Mouse (Mus musculus): ENCODE measurements around the gene Mad1l1. TPM values are rescaled to one million over a fixed set of nuclear protein-coding genes. Genes with fewer than 3 reads are reported as not detected.
"Not testable (repeated sequence)": the region's sequence is repeated elsewhere in the genome, so short reads cannot be mapped to it uniquely, and the experiment has no call there.

Mad1l1 gene
- polyA plus RNA-seq, 1 experiment from 2014 or later: 35.1 TPM

DNA sequence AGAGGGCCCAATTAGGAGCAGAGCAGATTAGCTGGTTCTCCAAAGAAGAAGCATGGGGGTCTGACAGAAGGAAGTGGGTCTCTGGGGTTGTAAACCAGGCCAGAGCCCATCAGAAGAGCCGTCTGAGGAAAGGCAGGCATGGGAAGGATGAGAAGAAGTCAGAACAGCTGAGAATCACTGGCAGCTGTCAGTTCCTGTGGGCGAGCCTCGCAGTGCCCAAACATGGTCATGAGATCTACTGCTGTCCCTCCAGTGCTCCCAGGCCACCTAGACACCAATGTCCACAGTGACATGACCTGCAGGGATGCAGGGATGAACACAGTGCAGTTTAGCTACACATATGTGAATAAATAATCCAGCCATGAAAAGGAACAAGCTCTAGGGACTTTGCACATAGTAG, 310.9 kb downstream of the Mad1l1 start:
- H3K4me2 ChIP-seq (replicated peaks; ENCODE audit: low read depth, low read length): no peak overlapping the region
- H3K9ac ChIP-seq (ENCODE audit: low read depth, low read length): no peak overlapping the region
- H3K36me3 ChIP-seq (ENCODE audit: control insufficient read depth, insufficient read depth, low read length): no peaks in the 10 kb centered on the region
- H3K9me3 ChIP-seq (ENCODE audit: control insufficient read depth, low read length): no peaks in the 10 kb centered on the region
- no peak for ATAC-seq (ENCODE audit: low FRiP score)
- H3K4me1 ChIP-seq (replicated peaks; ENCODE audit: control insufficient read depth, insufficient read depth, low read length): no peaks in the 10 kb centered on the region
- DNase-seq (ENCODE audit: low spot score): no peak
- no peak overlapping the region for H3K4me3 ChIP-seq (ENCODE audit: low read depth, low read length)
- no peaks in the 10 kb centered on the region for H3K27me3 ChIP-seq (ENCODE audit: control insufficient read depth, insufficient read depth, low read length)
- H3K27ac ChIP-seq (ENCODE audit: low read depth, low read length): no peak overlapping the region
- WGBS: 83% methylated on average over 3 of the region's 3 CpGs

DNA sequence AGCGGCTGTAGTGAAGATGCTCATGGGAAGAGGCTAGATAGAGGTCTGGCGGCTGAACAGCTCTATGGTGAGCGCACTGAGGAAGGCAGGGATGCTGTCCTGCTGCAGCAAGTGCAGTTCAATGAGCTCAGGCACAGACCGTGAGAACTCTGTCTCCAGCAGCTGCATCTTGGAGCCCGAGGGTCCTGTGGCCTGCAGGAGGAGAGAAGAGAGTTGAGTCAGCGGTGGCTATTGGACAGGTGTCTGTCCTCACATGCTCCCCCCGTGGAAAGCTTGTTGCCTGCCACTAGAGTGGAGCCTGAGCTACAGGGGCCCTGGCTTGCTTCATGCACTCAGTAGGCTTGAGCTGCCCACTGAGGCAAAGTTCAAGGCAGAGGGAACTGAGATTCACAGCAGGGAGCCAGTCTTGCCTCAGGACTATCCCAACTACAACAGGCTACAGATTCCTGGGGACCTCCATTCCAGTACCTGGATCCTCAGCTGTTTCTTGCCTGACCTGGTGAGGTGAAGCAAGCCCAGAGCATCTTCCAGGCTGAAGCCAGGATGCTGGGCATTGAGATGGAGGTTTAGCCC, 312.2 kb downstream of the Mad1l1 start:
- no peak overlapping the region for H3K9ac ChIP-seq (ENCODE audit: low read depth, low read length)
- H3K9me3 ChIP-seq (ENCODE audit: control insufficient read depth, low read length): no peaks in the 10 kb centered on the region
- DNase-seq (ENCODE audit: low spot score) (no peak), ATAC-seq (ENCODE audit: low FRiP score) (no peak)
- WGBS: 69% methylated on average over 7 of the region's 7 CpGs
- H3K4me3 ChIP-seq (ENCODE audit: low read depth, low read length): no peak overlapping the region
- no peaks in the 10 kb centered on the region for H3K4me1 ChIP-seq (replicated peaks; ENCODE audit: control insufficient read depth, insufficient read depth, low read length)
- H3K27ac ChIP-seq (ENCODE audit: low read depth, low read length): no peak overlapping the region
- no peak overlapping the region for H3K4me2 ChIP-seq (replicated peaks; ENCODE audit: low read depth, low read length)
- no peaks in the 10 kb centered on the region for H3K36me3 ChIP-seq (ENCODE audit: control insufficient read depth, insufficient read depth, low read length)
- no peaks in the 10 kb centered on the region for H3K27me3 ChIP-seq (ENCODE audit: control insufficient read depth, insufficient read depth, low read length)

DNA sequence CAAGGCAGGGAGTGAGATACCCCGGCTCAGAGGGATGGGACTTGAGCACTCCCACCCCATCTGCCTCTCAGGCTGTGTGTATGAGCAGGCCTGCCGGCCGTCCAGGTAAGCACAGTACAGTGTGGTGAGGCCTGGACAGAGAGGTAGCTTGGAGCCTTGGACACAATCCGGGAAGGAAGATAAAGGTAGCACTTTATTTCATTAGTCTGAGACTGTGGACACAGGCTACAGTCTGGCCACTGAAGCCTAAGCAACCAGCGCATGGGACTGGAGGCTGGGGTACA, 312.9 kb downstream of the Mad1l1 start:
- no peaks in the 10 kb centered on the region for H3K36me3 ChIP-seq (ENCODE audit: control insufficient read depth, insufficient read depth, low read length)
- no peaks in the 10 kb centered on the region for H3K9me3 ChIP-seq (ENCODE audit: control insufficient read depth, low read length)
- H3K4me1 ChIP-seq (replicated peaks; ENCODE audit: control insufficient read depth, insufficient read depth, low read length): no peaks in the 10 kb centered on the region
- no peak overlapping the region for H3K9ac ChIP-seq (ENCODE audit: low read depth, low read length)
- 82% methylated on average over 5 of the region's 5 CpGs for WGBS
- H3K27me3 ChIP-seq (ENCODE audit: control insufficient read depth, insufficient read depth, low read length): no peaks in the 10 kb centered on the region
- ATAC-seq (ENCODE audit: low FRiP score): no peak
- no peak for DNase-seq (ENCODE audit: low spot score)
- no peak overlapping the region for H3K4me2 ChIP-seq (replicated peaks; ENCODE audit: low read depth, low read length)
- H3K4me3 ChIP-seq (ENCODE audit: low read depth, low read length): no peak overlapping the region
- no peak overlapping the region for H3K27ac ChIP-seq (ENCODE audit: low read depth, low read length)

DNA sequence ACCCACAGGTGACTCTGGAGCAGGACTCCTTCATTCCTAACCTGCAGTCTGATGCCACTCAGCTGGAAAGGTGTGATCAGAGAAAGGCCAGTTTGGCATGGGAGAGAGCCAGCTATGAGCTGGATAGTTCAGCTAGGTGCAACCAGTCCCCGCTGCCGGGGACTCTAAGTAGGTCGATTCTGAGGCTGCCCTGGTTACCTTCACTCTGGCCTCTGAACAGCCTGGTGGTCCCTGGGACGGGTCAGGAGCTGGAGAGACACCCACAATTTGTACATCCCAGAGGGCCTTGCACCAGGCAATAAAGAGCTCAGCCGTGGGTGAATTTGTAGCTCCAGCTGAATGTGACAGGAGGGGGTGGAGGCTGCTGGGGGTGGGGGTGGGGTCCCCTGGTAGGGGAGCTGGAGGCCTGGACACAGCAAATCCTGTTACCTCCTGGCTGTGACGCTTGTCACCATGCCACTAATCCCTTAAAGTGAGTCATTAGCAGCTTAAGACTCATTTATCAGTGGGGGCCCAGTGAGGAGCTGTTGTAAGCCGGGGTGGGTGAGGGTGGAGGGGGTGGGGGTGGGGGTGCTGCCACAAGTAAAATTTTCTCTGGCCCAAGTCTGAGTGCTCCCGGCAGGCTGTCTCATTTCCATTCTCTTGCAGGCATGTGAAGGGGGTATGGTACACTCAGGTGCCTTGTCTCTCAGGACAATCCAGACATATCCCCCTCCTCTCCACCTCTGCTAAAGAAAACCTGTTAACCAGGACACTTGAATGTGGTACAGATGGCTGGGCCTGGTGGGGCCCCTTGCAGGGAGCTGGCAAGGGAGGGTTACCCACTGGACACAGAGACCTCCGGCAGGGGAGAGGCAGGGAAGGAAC, 313.5 kb downstream of the Mad1l1 start:
- no peak for ATAC-seq (ENCODE audit: low FRiP score)
- H3K27me3 ChIP-seq (ENCODE audit: control insufficient read depth, insufficient read depth, low read length): no peaks in the 10 kb centered on the region
- H3K9ac ChIP-seq (ENCODE audit: low read depth, low read length): no peak overlapping the region

DNA sequence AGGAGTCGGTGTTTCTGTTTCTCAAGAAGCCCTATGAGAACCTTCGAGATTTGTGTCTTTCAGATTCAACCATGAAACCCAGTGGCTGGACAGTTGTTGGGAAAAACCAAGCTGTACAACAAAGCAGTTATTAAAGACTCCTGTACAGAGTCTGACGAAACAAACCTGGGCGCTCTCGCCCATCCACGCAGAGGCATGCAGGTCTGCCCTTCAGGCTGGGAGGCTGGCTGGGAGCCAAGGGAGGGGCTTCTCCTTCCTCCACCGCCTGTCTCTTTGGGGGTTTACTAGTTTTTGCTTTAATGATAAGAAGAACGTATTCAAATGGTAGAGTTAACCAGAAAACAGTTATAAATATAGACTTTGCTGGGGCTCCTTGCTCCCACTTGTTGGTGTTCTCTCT, 314.5 kb downstream of the Mad1l1 start:
- H3K4me2 ChIP-seq (replicated peaks; ENCODE audit: low read depth, low read length): no peak overlapping the region
- no peaks in the 10 kb centered on the region for H3K36me3 ChIP-seq (ENCODE audit: control insufficient read depth, insufficient read depth, low read length)
- DNase-seq (ENCODE audit: low spot score) (no peak), ATAC-seq (ENCODE audit: low FRiP score) (no peak)
- H3K27me3 ChIP-seq (ENCODE audit: control insufficient read depth, insufficient read depth, low read length): no peaks in the 10 kb centered on the region
- H3K27ac ChIP-seq (ENCODE audit: low read depth, low read length): no peak overlapping the region
- no peaks in the 10 kb centered on the region for H3K4me1 ChIP-seq (replicated peaks; ENCODE audit: control insufficient read depth, insufficient read depth, low read length)
- no peak overlapping the region for H3K9ac ChIP-seq (ENCODE audit: low read depth, low read length)
- H3K4me3 ChIP-seq (ENCODE audit: low read depth, low read length): no peak overlapping the region
- H3K9me3 ChIP-seq (ENCODE audit: control insufficient read depth, low read length): no peaks in the 10 kb centered on the region
- 85% methylated on average over 8 of the region's 8 CpGs for WGBS

More for the DNA sequence above, 313.5 kb downstream of the Mad1l1 start:
- WGBS: 49% methylated on average over 9 of the region's 9 CpGs
- no peak for DNase-seq (ENCODE audit: low spot score)
- H3K4me1 ChIP-seq (replicated peaks; ENCODE audit: control insufficient read depth, insufficient read depth, low read length): no peaks in the 10 kb centered on the region
- no peak overlapping the region for H3K27ac ChIP-seq (ENCODE audit: low read depth, low read length)
- H3K36me3 ChIP-seq (ENCODE audit: control insufficient read depth, insufficient read depth, low read length): no peaks in the 10 kb centered on the region
- H3K4me3 ChIP-seq (ENCODE audit: low read depth, low read length): no peak overlapping the region
- H3K9me3 ChIP-seq (ENCODE audit: control insufficient read depth, low read length): no peaks in the 10 kb centered on the region
- H3K4me2 ChIP-seq (replicated peaks; ENCODE audit: low read depth, low read length): no peak overlapping the region

DNA sequence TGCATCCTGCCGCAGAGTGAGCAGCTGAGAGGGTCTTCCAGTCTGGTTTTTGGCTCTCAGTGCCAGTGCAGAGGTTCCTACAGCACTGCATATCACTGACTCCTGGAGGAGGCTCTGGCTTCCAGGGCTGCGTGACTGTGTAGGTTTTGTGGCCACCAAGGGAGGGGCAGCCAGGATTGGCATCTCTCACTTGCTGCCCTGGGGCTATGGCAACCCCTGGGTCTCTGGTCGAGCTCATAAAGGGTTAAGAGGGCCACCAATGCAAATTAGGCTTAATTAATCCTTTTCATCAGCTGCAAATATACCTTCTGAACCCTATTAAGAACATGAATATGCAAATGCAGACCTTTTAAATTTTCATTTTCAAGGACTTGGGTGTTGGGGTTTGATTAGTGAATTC, 318.8 kb downstream of the Mad1l1 start:
- DNase-seq (ENCODE audit: low spot score): no peak

DNA sequence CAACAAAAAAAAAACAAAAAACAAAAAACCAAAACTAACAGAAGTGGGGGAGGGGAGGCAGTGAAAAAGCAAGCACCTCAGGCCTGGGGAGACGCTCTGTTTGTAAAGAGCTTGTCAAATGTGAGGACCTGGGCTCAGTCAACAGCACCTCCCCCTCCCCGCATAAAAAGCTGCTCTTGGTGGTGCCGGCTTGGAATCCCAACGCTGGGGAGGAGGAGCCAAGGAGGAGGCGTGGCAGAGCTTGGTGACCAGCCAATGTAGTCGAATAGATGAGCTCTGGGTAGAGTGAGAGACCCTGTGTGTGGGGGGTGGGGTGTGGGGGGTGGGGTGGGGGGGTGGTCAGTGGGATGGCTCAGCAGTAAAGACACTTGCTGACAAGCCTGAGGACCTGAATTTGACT, 322.4 kb downstream of the Mad1l1 start:
- no peak overlapping the region for H3K4me3 ChIP-seq (ENCODE audit: low read depth, low read length)
- no peak for DNase-seq (ENCODE audit: low spot score)
- no peaks in the 10 kb centered on the region for H3K27me3 ChIP-seq (ENCODE audit: control insufficient read depth, insufficient read depth, low read length)
- ATAC-seq (ENCODE audit: low FRiP score): no peak
- no peaks in the 10 kb centered on the region for H3K36me3 ChIP-seq (ENCODE audit: control insufficient read depth, insufficient read depth, low read length)
- no peak overlapping the region for H3K4me2 ChIP-seq (replicated peaks; ENCODE audit: low read depth, low read length)
- no peaks in the 10 kb centered on the region for H3K9me3 ChIP-seq (ENCODE audit: control insufficient read depth, low read length)
- 32% methylated on average over 5 of the region's 6 CpGs for WGBS
- no peak overlapping the region for H3K27ac ChIP-seq (ENCODE audit: low read depth, low read length)
- no peaks in the 10 kb centered on the region for H3K4me1 ChIP-seq (replicated peaks; ENCODE audit: control insufficient read depth, insufficient read depth, low read length)
- no peak overlapping the region for H3K9ac ChIP-seq (ENCODE audit: low read depth, low read length)

More for the DNA sequence above, 318.8 kb downstream of the Mad1l1 start:
- Histone ChIP-seq H3K36me3 (ENCODE audit: control insufficient read depth, insufficient read depth, low read length) (no peaks in the 10 kb centered on the region), H3K27ac (ENCODE audit: low read depth, low read length) (no peak overlapping the region), H3K4me2 (replicated peaks; ENCODE audit: low read depth, low read length) (no peak overlapping the region), H3K9ac (ENCODE audit: low read depth, low read length) (no peak overlapping the region), H3K4me3 (ENCODE audit: low read depth, low read length) (no peak overlapping the region), H3K9me3 (ENCODE audit: control insufficient read depth, low read length) (no peaks in the 10 kb centered on the region), H3K27me3 (ENCODE audit: control insufficient read depth, insufficient read depth, low read length) (no peaks in the 10 kb centered on the region), H3K4me1 (replicated peaks; ENCODE audit: control insufficient read depth, insufficient read depth, low read length) (no peaks in the 10 kb centered on the region)
- 72% methylated on average over 3 of the region's 3 CpGs for WGBS
- no peak for ATAC-seq (ENCODE audit: low FRiP score)

DNA sequence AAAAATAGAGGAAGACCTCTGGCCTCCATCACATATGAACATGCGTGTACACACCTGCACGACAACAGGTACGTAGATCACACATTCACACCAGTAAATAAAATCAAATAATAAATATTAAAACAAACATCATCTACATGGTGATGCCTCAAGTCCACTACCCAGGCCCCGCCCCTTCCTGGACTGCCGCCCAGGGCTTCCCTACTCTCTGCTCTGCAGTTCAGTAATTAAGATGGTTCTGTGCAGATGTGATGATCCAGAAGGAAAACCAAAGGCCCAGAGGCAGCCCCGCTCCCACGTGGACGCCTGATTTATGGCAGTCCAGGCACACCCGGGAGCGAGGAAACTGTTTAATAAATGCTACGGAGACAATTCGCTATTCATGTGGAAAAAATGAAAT, 323.0 kb downstream of the Mad1l1 start:
- not testable (repeated sequence) for DNase-seq (ENCODE audit: low spot score); H3K4me2 ChIP-seq (replicated peaks; ENCODE audit: low read depth, low read length); H3K36me3 ChIP-seq (ENCODE audit: control insufficient read depth, insufficient read depth, low read length); H3K4me1 ChIP-seq (replicated peaks; ENCODE audit: control insufficient read depth, insufficient read depth, low read length); H3K9me3 ChIP-seq (ENCODE audit: control insufficient read depth, low read length); H3K4me3 ChIP-seq (ENCODE audit: low read depth, low read length); ATAC-seq (ENCODE audit: low FRiP score); H3K9ac ChIP-seq (ENCODE audit: low read depth, low read length); H3K27ac ChIP-seq (ENCODE audit: low read depth, low read length); H3K27me3 ChIP-seq (ENCODE audit: control insufficient read depth, insufficient read depth, low read length)
- 80% methylated on average over 11 of the region's 12 CpGs for WGBS

DNA sequence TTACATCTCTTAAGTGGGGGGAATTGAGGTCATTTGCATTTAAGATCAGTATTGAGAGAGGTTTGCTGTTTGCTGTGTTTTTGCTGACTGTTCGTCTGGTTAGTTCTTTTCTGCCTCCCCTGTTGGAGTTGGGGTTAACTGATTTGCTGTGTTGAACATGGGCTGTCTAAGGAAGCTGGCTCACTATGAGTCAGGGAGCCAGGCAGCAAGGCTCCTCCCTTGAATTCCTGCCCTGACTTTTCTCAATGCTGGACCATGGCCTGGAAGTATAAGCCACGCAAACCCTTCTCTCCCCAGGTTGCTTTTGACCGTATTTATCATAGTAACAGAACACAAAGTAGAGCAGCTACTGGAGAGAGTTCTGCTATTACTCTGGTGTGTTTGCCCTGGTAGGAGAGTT, 329.8 kb downstream of the Mad1l1 start:
- no peak overlapping the region for H3K4me3 ChIP-seq (ENCODE audit: low read depth, low read length)
- no peaks in the 10 kb centered on the region for H3K4me1 ChIP-seq (replicated peaks; ENCODE audit: control insufficient read depth, insufficient read depth, low read length)
- no peak overlapping the region for H3K27ac ChIP-seq (ENCODE audit: low read depth, low read length)
- H3K4me2 ChIP-seq (replicated peaks; ENCODE audit: low read depth, low read length): no peak overlapping the region
- no peaks in the 10 kb centered on the region for H3K27me3 ChIP-seq (ENCODE audit: control insufficient read depth, insufficient read depth, low read length)
- DNase-seq (ENCODE audit: low spot score) (no peak), ATAC-seq (ENCODE audit: low FRiP score) (no peak)
- H3K9ac ChIP-seq (ENCODE audit: low read depth, low read length): no peak overlapping the region
- H3K9me3 ChIP-seq (ENCODE audit: control insufficient read depth, low read length): 0 out of 2 replicates have a peak, but pooled peaks cover 2% of the 10 kb centered on the region
- H3K36me3 ChIP-seq (ENCODE audit: control insufficient read depth, insufficient read depth, low read length): no peaks in the 10 kb centered on the region
- WGBS: 91% methylated on average over 3 of the region's 3 CpGs
